9 mouse cellular contexts compared by ENCODE assay signal in the genomic region with DNA sequence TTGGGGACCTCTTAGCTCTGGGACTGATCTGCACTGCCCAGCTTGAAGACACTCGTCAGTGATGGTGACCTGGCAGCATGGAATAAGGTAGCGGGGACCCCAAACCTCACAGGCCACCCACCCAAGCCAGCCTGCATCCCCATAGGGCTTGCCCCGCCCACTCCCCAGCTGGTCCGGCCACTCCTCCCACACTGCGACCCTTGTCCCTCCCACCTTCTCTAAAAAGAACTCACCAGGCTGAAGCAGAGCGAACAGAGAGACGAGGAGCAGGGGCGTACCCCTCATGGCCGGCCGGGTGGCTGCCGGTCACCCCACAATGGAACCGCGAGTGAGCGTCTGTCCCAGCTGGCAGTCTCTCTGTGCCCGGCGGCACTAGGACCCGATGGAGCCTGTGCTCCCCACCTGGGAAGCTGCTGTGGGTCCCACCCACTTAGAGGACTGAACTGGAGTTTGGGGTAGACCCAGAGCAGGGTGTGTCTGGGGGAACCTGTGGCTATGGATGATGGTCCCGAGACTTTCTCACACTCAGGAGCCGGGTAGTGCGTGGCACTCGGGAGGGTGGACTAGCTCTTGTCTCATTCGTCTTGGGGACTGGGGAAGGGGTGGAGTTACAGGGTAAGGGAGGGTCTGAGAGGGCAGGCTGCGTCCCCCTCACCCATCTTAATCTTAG. TPM values are rescaled to one million over a fixed set of nuclear protein-coding genes. Genes with fewer than 3 reads are reported as not detected.
A peak's percentile ranks its signal among the peaks of the same experiment; 100 is the strongest.
DNase-seq lines count a peak whose midpoint lies in the region; ATAC-seq and TF ChIP-seq lines count a peak whose summit lies in the region.
"Had no signal": no experiment of that assay in that cellular context is flagged by ENCODE, and none has a peak within 500 bp of the region (broad histone marks: within the 10 kb centered on the region; RNA-seq: fewer than 3 reads in every experiment).

A gene (minus strand): TSS at position 569 of the 670 bp plus-strand sequence.

- peak within 1 kb of the TSS; percentile 90 for H3K4me2 ChIP-seq in forebrain, embryonic 11.5 days (ENCODE audit: low read depth, low read length, severe bottlenecking)
- peak within 1 kb of the TSS; percentile 86 for H3K4me2 ChIP-seq in limb, embryonic 14.5 days (replicated peaks; ENCODE audit: low read depth, low read length, severe bottlenecking)
- H3K4me2 ChIP-seq in stomach, embryonic 16.5 days (ENCODE audit: low read depth, low read length), result peak within 1 kb of the TSS; percentile 88

- H3K27me3 ChIP-seq in ES-Bruce4 (ENCODE audit: control insufficient read depth, insufficient read depth, low read length, poor library complexity, severe bottlenecking), result no peaks in the 10 kb centered on the region
- no peaks in the 10 kb centered on the region for H3K27me3 ChIP-seq in forebrain, embryonic 11.5 days (ENCODE audit: control insufficient read depth, insufficient read depth, low read length)
- H3K27me3 ChIP-seq in limb, embryonic 14.5 days (ENCODE audit: control insufficient read depth, insufficient read depth, low read length), result no peaks in the 10 kb centered on the region
- H3K27me3 ChIP-seq in stomach, embryonic 16.5 days (ENCODE audit: control insufficient read depth, insufficient read depth, low read length), result no peaks in the 10 kb centered on the region

- no peaks in the 10 kb centered on the region for H3K4me1 ChIP-seq in ES-Bruce4 (ENCODE audit: control insufficient read depth, insufficient read depth, low read length)
- 0 out of 2 replicates have a peak, but pooled peaks cover 10% of the 10 kb centered on the region for H3K4me1 ChIP-seq in forebrain, embryonic 11.5 days (replicated peaks; ENCODE audit: control insufficient read depth, insufficient read depth, low read length)
- no peaks in the 10 kb centered on the region; the same call in 1 of the 2 replicates for H3K4me1 ChIP-seq in limb, embryonic 14.5 days (ENCODE audit: control insufficient read depth, insufficient read depth, low read length)
- peaks cover 10% of the 10 kb centered on the region for H3K4me1 ChIP-seq in stomach, embryonic 16.5 days (ENCODE audit: control insufficient read depth, insufficient read depth, low read length)

- no peak within 1 kb of the TSS for H3K27ac ChIP-seq in ES-Bruce4 (ENCODE audit: insufficient read depth, low read length)
- no peak within 1 kb of the TSS for H3K27ac ChIP-seq in forebrain, embryonic 11.5 days (ENCODE audit: low read depth, low read length)
- H3K27ac ChIP-seq in limb, embryonic 14.5 days (replicated peaks; ENCODE audit: low read depth, low read length), result no peak within 1 kb of the TSS
- H3K27ac ChIP-seq in stomach, embryonic 16.5 days (ENCODE audit: low read length), result no peak within 1 kb of the TSS
- H3K27ac ChIP-seq: macrophage had no signal

- peak within 1 kb of the TSS; percentile 16; the same call in 1 of the 2 replicates for H3K9ac ChIP-seq in ES-Bruce4 (ENCODE audit: low read depth, poor library complexity, severe bottlenecking)
- peak within 1 kb of the TSS; percentile 51 for H3K9ac ChIP-seq in forebrain, embryonic 11.5 days (ENCODE audit: low read length)
- H3K9ac ChIP-seq in limb, embryonic 14.5 days (ENCODE audit: low read depth, low read length, severe bottlenecking), result peak within 1 kb of the TSS; percentile 58
- H3K9ac ChIP-seq in stomach, embryonic 16.5 days (ENCODE audit: low read length), result peak within 1 kb of the TSS; percentile 66

- peak; percentile 12 for DNase-seq in gastrocnemius, postnatal 14 days
- DNase-seq in gastrocnemius, postnatal 36 days, result no peak
- peak; percentile 66 for DNase-seq in forebrain, embryonic 11.5 days (ENCODE audit: low spot score)
- DNase-seq in limb, embryonic 14.5 days (ENCODE audit: low spot score), result no peak
- no peak for DNase-seq in left cerebral cortex, adult 8-10 months (ENCODE audit: low spot score in 2 of 2)
- DNase-seq in frontal cortex, postnatal 36 days (ENCODE audit: low spot score in 2 of 2), result no peak

- TF ChIP-seq CTCF in ES-Bruce4 (IDR thresholded peaks at IDR 0.05; ENCODE audit: low read depth, low read length), result no peak

- intact Hi-C loops in gastrocnemius, postnatal 14 days (cut with DNase I; ENCODE audit: low total_unique reads), result loop anchor here (5.0 kb wide), 1 partner anchor 64 kb away; no protein-coding TSS in a partner anchor
- intact Hi-C loops in gastrocnemius, postnatal 36 days (cut with DNase I), result loop anchor here (5.0 kb wide), 1 partner anchor 64 kb away; no protein-coding TSS in a partner anchor

- H3K36me3 ChIP-seq in ES-Bruce4 (ENCODE audit: control insufficient read depth, insufficient read depth, low read length, poor library complexity, severe bottlenecking), result no peaks in the 10 kb centered on the region
- no peaks in the 10 kb centered on the region for H3K36me3 ChIP-seq in forebrain, embryonic 11.5 days (ENCODE audit: control insufficient read depth, insufficient read depth, low read length)
- H3K36me3 ChIP-seq in limb, embryonic 14.5 days (ENCODE audit: control insufficient read depth, insufficient read depth, low read length), result no peaks in the 10 kb centered on the region
- H3K36me3 ChIP-seq in stomach, embryonic 16.5 days (ENCODE audit: control insufficient read depth, insufficient read depth, low read length), result no peaks in the 10 kb centered on the region

- peak; percentile 71 for ATAC-seq in forebrain, embryonic 11.5 days (replicated peaks; ENCODE audit: low FRiP score)
- peak; percentile 44 for ATAC-seq in limb, embryonic 14.5 days (ENCODE audit: low FRiP score, low read depth)
- ATAC-seq in stomach, embryonic 16.5 days (ENCODE audit: insufficient read depth, low FRiP score), result peak; percentile 41; the same call in 1 of the 2 replicates

- WGBS in forebrain, embryonic 11.5 days, result under 1% methylated on average over 23 of the region's 23 CpGs
- under 1% methylated on average over 23 of the region's 23 CpGs for WGBS in limb, embryonic 14.5 days
- WGBS in stomach, embryonic 16.5 days, result under 1% methylated on average over 23 of the region's 23 CpGs

- 0 out of 2 replicates have a peak, but pooled peaks have one; percentile 4 for TF ChIP-seq EP300 in ES-Bruce4 (IDR thresholded peaks at IDR 0.05; ENCODE audit: insufficient read depth, low read depth, low read length)

- TF ChIP-seq POLR2A in ES-Bruce4 (IDR thresholded peaks at IDR 0.05; ENCODE audit: insufficient read depth, low read length), result no peak
- TF ChIP-seq POLR2A in limb, embryonic 14.5 days (IDR thresholded peaks at IDR 0.05; ENCODE audit: borderline replicate concordance, extremely low read depth, insufficient read depth, insufficient read length), result no peak

- H3K4me3 ChIP-seq in ES-Bruce4 (ENCODE audit: low read depth, low read length), result peak within 1 kb of the TSS; percentile 78
- peak within 1 kb of the TSS; percentile 52 for H3K4me3 ChIP-seq in forebrain, embryonic 11.5 days (ENCODE audit: low read depth, low read length)
- peak within 1 kb of the TSS; percentile 49 for H3K4me3 ChIP-seq in limb, embryonic 14.5 days (replicated peaks; ENCODE audit: low read length)
- peak within 1 kb of the TSS; percentile 51 for H3K4me3 ChIP-seq in stomach, embryonic 16.5 days (replicated peaks; ENCODE audit: low read length)

- H3K9me3 ChIP-seq in ES-Bruce4 (replicated peaks; ENCODE audit: control insufficient read depth, insufficient read depth, low read length, poor library complexity, severe bottlenecking), result no peaks in the 10 kb centered on the region
- no peaks in the 10 kb centered on the region for H3K9me3 ChIP-seq in forebrain, embryonic 11.5 days (ENCODE audit: control insufficient read depth, low read length)
- no peaks in the 10 kb centered on the region for H3K9me3 ChIP-seq in limb, embryonic 14.5 days (ENCODE audit: control insufficient read depth, low read length)
- no peaks in the 10 kb centered on the region for H3K9me3 ChIP-seq in stomach, embryonic 16.5 days (replicated peaks; ENCODE audit: control insufficient read depth, low read length)

RNA-seq across cellular contexts. Expression of the gene that starts here (rescaled TPM):
- total RNA-seq in gastrocnemius, postnatal 14 days (2021), result not detected
- total RNA-seq in gastrocnemius, postnatal 36 days (2021), result under 1 TPM in 1 of 2 experiments, not detected in 1; 0.08 TPM
- polyA plus RNA-seq in ES-Bruce4 (2011; ENCODE audit: insufficient read depth, insufficient read length, low read depth, missing spikeins), result 0.79 and 1.8 TPM in 2 replicates
- 2.4 and 2.5 TPM in 2 replicates for polyA plus RNA-seq in forebrain, embryonic 11.5 days (2014; fragmentation: Nextera tagmentation; extraction: Ambion mirVana)
- polyA plus RNA-seq in limb, embryonic 14.5 days (2012; rRNA removed), result 0.57 and 0.85 TPM in 2 replicates
- polyA plus RNA-seq in limb, embryonic 14.5 days (2014; fragmentation: Nextera tagmentation; extraction: Ambion mirVana), result 0.18 and 0.39 TPM in 2 replicates
- 3.6 and 3.7 TPM in 2 replicates for polyA plus RNA-seq in stomach, embryonic 16.5 days (2015; fragmentation: Nextera tagmentation; extraction: Ambion mirVana)
- total RNA-seq in left cerebral cortex, adult 8-10 months (2022), result under 1 TPM; 0.14 to 0.44 (median 0.19) TPM
- polyA plus RNA-seq: macrophage had no signal

Comparison
In these comparisons a context has a peak if more than half of its experiments do, and no peak if none do; other contexts are left out.
1. Peak in DNase-seq in gastrocnemius, postnatal 14 days; RNA of the gene not detected or under 1 TPM.
2. Peak in ATAC-seq, H3K4me3 ChIP-seq, H3K9ac ChIP-seq and H3K4me2 ChIP-seq in limb, embryonic 14.5 days; RNA of the gene not detected or under 1 TPM.
3. H3K9ac ChIP-seq: peak in every context shown above with its lines; median percentile 66 in stomach, embryonic 16.5 days; 58 in limb, embryonic 14.5 days; 51 in forebrain, embryonic 11.5 days; 16 in ES-Bruce4.